Mouse (Mus musculus) midbrain, embryonic 13.5 days (tissue): ENCODE measurements around the gene Zfp467. TPM values are rescaled to one million over a fixed set of nuclear protein-coding genes. Genes with fewer than 3 reads are reported as not detected.
A peak's percentile ranks its signal among the peaks of the same experiment; 100 is the strongest.

ENCODE experiments used
- ATAC-seq: fragments of 200-750 bp; cut with Nextera tagmentation; 2 replicates; pipeline ENCODE4 v1.8.0; 2017; ENCODE audit warnings: mild to moderate bottlenecking, moderate TSS enrichment, moderate library complexity
- H3K27ac ChIP-seq: fragments of 300-500 bp; sonication (generic); 2 replicates; pipeline ENCODE4 v1.5.1; 2015; ENCODE audit warnings: inconsistent platforms, mild to moderate bottlenecking, moderate library complexity
- H3K27me3 ChIP-seq: fragments of 300-500 bp; sonication (generic); 2 replicates; pipeline ENCODE4 v1.6.1; 2015; ENCODE audit warnings: mild to moderate bottlenecking, inconsistent platforms
- H3K36me3 ChIP-seq: fragments of 300-500 bp; sonication (generic); 2 replicates; pipeline ENCODE4 v1.6.1; 2015; ENCODE audit warnings: mild to moderate bottlenecking, inconsistent platforms
- H3K4me1 ChIP-seq: fragments of 300-500 bp; sonication (generic); replicated peaks from 2 replicates; pipeline ENCODE4 v1.6.1; 2015; ENCODE audit warnings: inconsistent platforms
- H3K4me2 ChIP-seq: fragments of 300-500 bp; sonication (generic); replicated peaks from 2 replicates; pipeline ENCODE4 v1.6.1; 2015; ENCODE audit warnings: moderate library complexity, mild to moderate bottlenecking, inconsistent platforms
- H3K4me3 ChIP-seq: fragments of 300-500 bp; sonication (generic); replicated peaks from 2 replicates; pipeline ENCODE4 v1.5.1; 2015; ENCODE audit warnings: mild to moderate bottlenecking, inconsistent platforms
- H3K9ac ChIP-seq: fragments of 300-500 bp; sonication (generic); replicated peaks from 2 replicates; pipeline ENCODE4 v1.6.1; 2015; ENCODE audit warnings: mild to moderate bottlenecking, inconsistent platforms
- H3K9me3 ChIP-seq: fragments of 300-500 bp; sonication (generic); 2 replicates; pipeline ENCODE4 v1.6.1; 2016; ENCODE audit warnings: mild to moderate bottlenecking, inconsistent platforms
- whole genome bisulfite sequencing: fragments of 180-500 bp; shearing (Covaris S2); methylation state at CpG from one replicate; pipeline ENCODE4 v1.1.7; 2015; 5-methylcytosine and 5-hydroxymethylcytosine counted together
- polyA plus RNA-seq: library from polyadenylated mRNA; unstranded; fragments of >200 nt; fragmentation: Nextera tagmentation; extraction: Ambion mirVana; gene quantifications from 2 replicates; pipeline ENCODE4 v1.2.1, GENCODE M21; 2015

Zfp467 gene
- polyA plus RNA-seq, 1 experiment from 2014 or later = 24.3 TPM

GRCm38 (mm10) chr6:48416486-48416885 lies 29.1 kb downstream of the Zfp467 start:
- no peak overlapping the region for H3K4me2 ChIP-seq
- H3K9ac ChIP-seq = no peak overlapping the region
- H3K4me3 ChIP-seq = no peak overlapping the region
- H3K4me1 ChIP-seq = peaks cover 11% of the 10 kb centered on the region
- ATAC-seq = no peak
- peaks cover 74% of the 10 kb centered on the region for H3K36me3 ChIP-seq
- H3K9me3 ChIP-seq = no peaks in the 10 kb centered on the region
- no peak overlapping the region for H3K27ac ChIP-seq
- no peaks in the 10 kb centered on the region for H3K27me3 ChIP-seq
- WGBS = 91% methylated on average over 2 of the region's 2 CpGs

GRCm38 (mm10) chr6:48415636-48416035 lies 30.0 kb downstream of the Zfp467 start:
- Histone ChIP-seq H3K4me2 (no peak overlapping the region), H3K9me3 (no peaks in the 10 kb centered on the region), H3K4me3 (no peak overlapping the region), H3K4me1 (peaks cover 5% of the 10 kb centered on the region), H3K27ac (no peak overlapping the region), H3K36me3 (peaks cover 82% of the 10 kb centered on the region), H3K27me3 (no peaks in the 10 kb centered on the region), H3K9ac (no peak overlapping the region)
- WGBS = 94% methylated on average over 7 of the region's 7 CpGs
- no peak for ATAC-seq

- no peak for ATAC-seq
- no peaks in the 10 kb centered on the region for H3K9me3 ChIP-seq
- H3K36me3 ChIP-seq = peaks cover 90% of the 10 kb centered on the region
- no peaks in the 10 kb centered on the region for H3K27me3 ChIP-seq
- no peak overlapping the region for H3K9ac ChIP-seq
- H3K4me1 ChIP-seq = no peaks in the 10 kb centered on the region
- H3K27ac ChIP-seq = no peak overlapping the region
- H3K4me3 ChIP-seq = no peak overlapping the region
- no peak overlapping the region for H3K4me2 ChIP-seq
- WGBS = 87% methylated on average over 1 of the region's 1 CpGs
Measured at GRCm38 (mm10) chr6:48414886-48415285, 30.7 kb downstream of the Zfp467 start.

DNA sequence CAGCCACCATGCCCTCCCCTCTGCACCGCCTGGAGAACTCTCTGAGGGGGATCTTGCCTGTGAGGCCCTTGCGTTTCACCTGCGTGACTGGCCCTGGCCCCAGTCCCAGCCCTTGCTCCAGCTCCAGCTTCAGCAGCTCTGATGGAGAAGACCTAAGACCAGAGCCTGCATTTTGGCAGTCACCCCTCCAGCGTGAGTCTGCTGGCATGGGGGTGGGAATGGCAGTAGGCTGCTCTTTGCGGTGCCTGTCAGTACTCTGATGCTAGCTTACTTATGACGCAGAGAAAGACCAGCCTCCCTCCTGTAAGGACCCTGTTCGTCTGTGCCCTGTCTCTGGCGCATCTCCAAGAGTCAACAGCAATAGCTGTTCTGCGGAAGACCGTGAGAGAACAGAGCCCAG lies 32.5 kb downstream of the Zfp467 start:
- 92% methylated on average over 10 of the region's 10 CpGs for WGBS
- Histone ChIP-seq H3K27ac (no peak overlapping the region), H3K36me3 (peaks cover 97% of the 10 kb centered on the region), H3K4me1 (no peaks in the 10 kb centered on the region), H3K9ac (no peak overlapping the region), H3K4me2 (no peak overlapping the region), H3K9me3 (no peaks in the 10 kb centered on the region), H3K27me3 (no peaks in the 10 kb centered on the region), H3K4me3 (no peak overlapping the region)
- ATAC-seq = no peak

GRCm38 (mm10) chr6:48412662-48413061 lies 33.0 kb downstream of the Zfp467 start:
- peaks cover 99% of the 10 kb centered on the region for H3K36me3 ChIP-seq

DNA sequence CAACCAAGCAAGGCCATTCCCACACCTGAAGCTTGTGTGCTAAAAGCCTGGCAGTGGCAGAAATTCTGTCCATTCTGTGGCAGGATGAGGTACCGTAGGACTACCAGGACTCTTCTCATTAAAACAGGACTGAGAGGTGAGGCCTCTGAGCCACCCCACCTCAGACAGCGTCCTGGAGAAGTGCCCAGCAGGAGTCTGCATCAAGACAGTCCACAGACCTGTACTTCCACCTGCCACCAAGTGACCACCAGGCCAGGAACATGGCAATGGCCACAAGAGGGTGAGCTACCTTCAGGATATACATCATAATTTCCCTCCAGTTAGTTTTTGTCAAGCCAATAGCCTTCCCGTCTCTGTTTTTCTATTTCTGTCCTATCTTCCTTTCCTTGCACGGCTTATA lies 33.5 kb downstream of the Zfp467 start:
- no peaks in the 10 kb centered on the region for H3K27me3 ChIP-seq
- H3K36me3 ChIP-seq = peaks cover 99% of the 10 kb centered on the region
- ATAC-seq = no peak
- 93% methylated on average over 4 of the region's 4 CpGs for WGBS
- no peaks in the 10 kb centered on the region for H3K9me3 ChIP-seq
- H3K27ac ChIP-seq = no peak overlapping the region
- H3K4me3 ChIP-seq = no peak overlapping the region
- H3K4me2 ChIP-seq = no peak overlapping the region
- H3K9ac ChIP-seq = no peak overlapping the region
- H3K4me1 ChIP-seq = no peaks in the 10 kb centered on the region

More at GRCm38 (mm10) chr6:48412662-48413061, 33.0 kb downstream of the Zfp467 start:
- no peak overlapping the region for H3K27ac ChIP-seq
- 93% methylated on average over 3 of the region's 3 CpGs for WGBS
- no peaks in the 10 kb centered on the region for H3K9me3 ChIP-seq
- no peak overlapping the region for H3K9ac ChIP-seq
- no peaks in the 10 kb centered on the region for H3K27me3 ChIP-seq
- H3K4me2 ChIP-seq = no peak overlapping the region
- no peak for ATAC-seq
- H3K4me1 ChIP-seq = no peaks in the 10 kb centered on the region
- H3K4me3 ChIP-seq = no peak overlapping the region

DNA sequence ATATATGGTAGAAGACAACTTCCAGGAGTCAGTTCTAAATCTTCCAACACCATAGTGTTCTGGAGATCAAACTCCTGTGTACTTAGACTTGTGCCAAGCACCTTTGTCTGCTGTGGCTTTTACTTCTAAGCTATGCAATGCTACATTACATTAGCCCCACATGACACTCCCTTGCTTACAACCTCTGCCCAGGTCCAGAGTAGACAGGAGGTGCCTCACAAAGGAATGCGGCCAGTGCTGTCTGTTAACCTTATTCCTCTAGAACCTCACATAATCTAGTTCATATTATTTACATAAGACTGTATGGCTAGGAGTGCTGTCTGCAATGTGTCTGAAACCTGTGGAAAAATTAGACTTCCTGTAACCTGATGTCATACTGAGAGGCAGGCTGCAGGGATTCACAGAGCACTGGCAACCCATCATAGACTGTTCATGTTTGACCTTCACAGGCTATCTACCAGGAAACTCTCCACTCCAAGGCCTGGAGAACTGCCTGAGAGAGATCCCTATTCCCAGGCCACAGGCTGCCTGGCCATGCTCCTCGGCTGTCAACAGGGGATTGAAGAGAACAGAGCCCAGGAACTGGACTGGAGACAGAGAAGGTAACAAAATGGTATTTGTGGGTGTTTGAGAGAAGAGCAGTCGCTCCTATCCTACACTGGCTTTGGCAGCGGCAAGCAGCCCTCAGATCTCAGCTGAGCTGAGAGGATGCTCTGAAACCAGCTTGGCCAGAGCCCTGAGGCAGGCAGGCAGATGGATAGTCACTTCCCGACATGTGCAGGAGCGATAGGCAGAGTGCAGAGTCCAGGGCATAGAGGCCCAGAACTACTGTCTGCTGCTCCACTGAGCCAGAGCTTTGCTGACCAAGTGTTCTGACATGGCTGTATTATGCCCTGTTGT lies 34.2 kb downstream of the Zfp467 start:
- 95% methylated on average over 6 of the region's 6 CpGs for WGBS
- Histone ChIP-seq H3K9ac (no peak overlapping the region), H3K27me3 (no peaks in the 10 kb centered on the region), H3K27ac (no peak overlapping the region), H3K4me2 (no peak overlapping the region), H3K4me3 (no peak overlapping the region), H3K9me3 (no peaks in the 10 kb centered on the region), H3K36me3 (peaks cover 99% of the 10 kb centered on the region), H3K4me1 (no peaks in the 10 kb centered on the region)
- ATAC-seq = no peak

- Histone ChIP-seq H3K27me3 (no peaks in the 10 kb centered on the region), H3K27ac (no peak overlapping the region), H3K9ac (no peak overlapping the region), H3K4me2 (no peak overlapping the region), H3K36me3 (peaks cover 99% of the 10 kb centered on the region), H3K9me3 (no peaks in the 10 kb centered on the region), H3K4me3 (no peak overlapping the region), H3K4me1 (no peaks in the 10 kb centered on the region)
- no peak for ATAC-seq
- WGBS = 78% methylated on average over 3 of the region's 3 CpGs
Measured at GRCm38 (mm10) chr6:48410551-48410950, 35.1 kb downstream of the Zfp467 start.

DNA sequence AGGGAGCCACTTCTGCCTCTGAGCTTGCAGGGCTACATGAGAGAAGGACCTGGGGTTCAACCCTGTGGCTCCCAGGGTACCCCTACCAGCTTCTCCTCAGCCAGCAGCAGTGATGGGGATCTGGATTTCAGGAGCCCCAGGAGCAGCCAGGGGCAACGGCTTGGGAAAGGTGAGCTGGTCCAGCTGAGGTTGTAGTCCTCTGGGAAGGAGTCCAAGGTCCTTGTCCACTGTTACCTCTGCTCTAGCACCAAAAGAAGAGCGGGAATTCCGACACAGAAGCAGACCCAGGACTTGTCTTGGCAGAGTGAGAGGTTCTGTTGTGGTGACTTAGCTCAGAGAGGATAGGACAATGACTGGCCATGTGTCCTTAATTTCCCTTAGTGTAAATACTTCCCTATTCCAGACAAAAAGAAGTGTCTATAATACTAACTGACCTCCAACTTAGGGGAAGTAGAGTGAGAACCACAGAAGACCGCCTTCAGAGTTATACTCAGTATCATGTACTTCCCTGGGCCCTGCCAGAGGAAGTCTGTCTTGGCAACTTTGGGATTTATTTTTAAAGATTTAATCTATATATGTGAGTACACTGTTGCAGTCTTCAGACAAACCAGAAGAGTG lies 35.8 kb downstream of the Zfp467 start:
- 93% methylated on average over 4 of the region's 4 CpGs for WGBS
- H3K9ac ChIP-seq = no peak overlapping the region
- no peaks in the 10 kb centered on the region for H3K4me1 ChIP-seq
- no peak overlapping the region for H3K27ac ChIP-seq
- H3K4me2 ChIP-seq = no peak overlapping the region
- H3K27me3 ChIP-seq = no peaks in the 10 kb centered on the region
- H3K36me3 ChIP-seq = peaks cover 99% of the 10 kb centered on the region
- no peak for ATAC-seq
- H3K4me3 ChIP-seq = no peak overlapping the region
- H3K9me3 ChIP-seq = no peaks in the 10 kb centered on the region

GRCm38 (mm10) chr6:48404071-48404470 lies 41.6 kb downstream of the Zfp467 start:
- no peak overlapping the region for H3K4me2 ChIP-seq
- H3K36me3 ChIP-seq = peaks cover 60% of the 10 kb centered on the region
- H3K27ac ChIP-seq = no peak overlapping the region
- no peak overlapping the region for H3K9ac ChIP-seq
- H3K27me3 ChIP-seq = no peaks in the 10 kb centered on the region
- H3K4me3 ChIP-seq = no peak overlapping the region
- 94% methylated on average over 5 of the region's 5 CpGs for WGBS
- no peaks in the 10 kb centered on the region for H3K9me3 ChIP-seq
- no peak for ATAC-seq
- peaks cover 7% of the 10 kb centered on the region; the same call in 1 of the 2 replicates for H3K4me1 ChIP-seq

GRCm38 (mm10) chr6:48399906-48400305 lies 45.7 kb downstream of the Zfp467 start:
- no peak for ATAC-seq
- H3K27me3 ChIP-seq = no peaks in the 10 kb centered on the region
- 95% methylated on average over 5 of the region's 5 CpGs for WGBS
- no peaks in the 10 kb centered on the region for H3K9me3 ChIP-seq
- H3K9ac ChIP-seq = no peak overlapping the region
- no peak overlapping the region for H3K27ac ChIP-seq
- no peak overlapping the region for H3K4me3 ChIP-seq
- H3K36me3 ChIP-seq = peaks cover 19% of the 10 kb centered on the region
- H3K4me2 ChIP-seq = no peak overlapping the region
- H3K4me1 ChIP-seq = peaks cover 37% of the 10 kb centered on the region

- no peaks in the 10 kb centered on the region for H3K36me3 ChIP-seq
- peak overlapping the region; percentile 84 for H3K4me2 ChIP-seq
- H3K9me3 ChIP-seq = no peaks in the 10 kb centered on the region
- no peak for ATAC-seq
- no peaks in the 10 kb centered on the region for H3K27me3 ChIP-seq
- H3K9ac ChIP-seq = peak overlapping the region; percentile 89
- 66% methylated on average over 4 of the region's 4 CpGs for WGBS
- H3K4me3 ChIP-seq = no peak overlapping the region
- no peak overlapping the region for H3K27ac ChIP-seq
- H3K4me1 ChIP-seq = peaks cover 39% of the 10 kb centered on the region
Measured at GRCm38 (mm10) chr6:48397336-48397735, 48.3 kb downstream of the Zfp467 start.
